Mouse (Mus musculus) liver, adult 2 months (tissue): ENCODE results near the gene Caskin1.

ENCODE experiments used
- CTCF ChIP-seq: fragments of 200-500 bp; IDR thresholded peaks from 2 replicates; pipeline ENCODE4 v1.5.1; 2011; ENCODE audit warnings: low read depth, low read length, control low read depth
- POLR2A ChIP-seq: fragments of 200-500 bp; IDR thresholded peaks from 2 replicates; pipeline ENCODE4 v1.6.1; 2011; ENCODE audit warnings: low read length, control low read depth; ENCODE audit not compliant: insufficient read depth; ENCODE audit errors: extremely low read depth

- TF ChIP-seq POLR2A (0 out of 2 replicates have a peak, but pooled peaks have one; percentile 40), CTCF (no peak)
These were observed 18.3 kb upstream of the Caskin1 start, which contains the start of the genes E4f1 and Pgp for GRCm38 (mm10) chr17:24469910-24470602.
